Mouse (Mus musculus): Measurements from ENCODE around the gene Uxs1.

The Uxs1 gene

DNA sequence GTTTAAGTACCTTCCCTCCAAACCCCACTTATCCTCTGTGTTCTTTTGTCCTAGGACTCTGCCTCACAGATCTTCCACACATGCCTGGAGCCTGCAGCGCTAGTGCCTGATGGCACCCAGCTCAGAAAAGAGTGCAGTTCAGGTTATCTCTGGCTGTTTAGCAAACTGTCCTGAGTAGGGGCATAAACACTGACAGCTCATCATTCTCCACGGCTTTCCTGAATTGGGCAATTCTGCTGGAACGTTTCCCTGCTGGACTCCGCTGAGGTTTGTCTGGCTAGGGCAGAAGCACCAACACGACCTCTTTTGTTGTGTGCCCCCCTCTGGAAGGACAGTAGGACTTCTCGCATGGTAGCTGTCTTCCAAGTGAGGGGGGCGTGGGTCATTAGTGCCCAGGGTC lies 109.6 kb downstream of the Uxs1 start:
- peak; percentile 47 for DNase-seq

DNA sequence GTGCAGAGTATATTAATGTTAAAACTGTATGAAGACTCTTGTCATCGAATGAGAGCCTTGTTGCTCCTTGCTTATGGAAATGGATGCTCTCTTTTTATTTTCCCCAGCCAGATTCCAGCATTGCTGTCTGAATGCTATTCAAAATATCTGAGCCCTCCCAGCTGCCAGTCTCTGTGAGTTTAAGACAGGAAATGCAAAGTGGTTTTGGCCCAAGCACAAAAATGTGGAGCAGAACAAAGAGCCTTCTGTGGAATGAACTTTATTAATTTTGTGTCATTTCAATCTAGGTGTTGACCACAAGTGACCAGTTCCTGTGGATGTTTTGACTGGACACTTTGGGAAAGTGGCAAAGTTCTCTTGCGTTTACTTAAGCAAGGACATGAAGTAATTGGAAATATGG lies 112.8 kb downstream of the Uxs1 start:
- peak; percentile 49 for DNase-seq

DNA sequence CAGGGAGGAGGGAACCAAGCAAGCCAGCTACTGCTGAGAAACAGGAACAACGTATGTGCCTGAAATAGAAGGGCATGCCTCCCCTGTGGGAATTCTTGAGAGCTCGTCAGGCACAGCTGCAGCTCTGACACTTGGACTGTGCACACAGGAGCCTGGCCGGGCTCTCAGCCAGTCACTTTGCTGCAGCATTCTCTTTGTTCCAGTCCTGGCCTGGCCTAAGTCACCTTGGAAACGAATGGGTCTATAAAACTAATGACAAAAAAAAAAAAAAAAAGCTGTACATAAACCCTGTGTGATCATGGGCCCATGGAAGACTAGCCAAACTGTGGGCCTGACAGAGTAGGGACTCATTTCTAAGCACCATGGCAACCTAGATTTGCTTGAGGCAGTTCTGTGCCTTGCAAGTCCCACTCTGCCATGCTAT lies 129.0 kb downstream of the Uxs1 start:
- DNase-seq: peak; percentile 7
